Mouse (Mus musculus) liver, postnatal 0 days (tissue): ENCODE measurements around the gene Rcan1. TPM values are rescaled to one million over a fixed set of nuclear protein-coding genes. Genes with fewer than 3 reads are reported as not detected.

Source experiments
- ATAC-seq: fragments of 200-750 bp; cut with Nextera tagmentation; 2 replicates; pipeline ENCODE4 v1.8.0; 2017; ENCODE audit warnings: mild to moderate bottlenecking, moderate library complexity
- DNase-seq: peaks from one replicate; pipeline ENCODE4 v3.0.0-alpha.2; 2016
- H3K27ac ChIP-seq: fragments of 300-500 bp; sonication (generic); 2 replicates; pipeline ENCODE4 v1.5.1; 2014; ENCODE audit warnings: antibody characterized with exemption, moderate library complexity, mild to moderate bottlenecking, low read depth
- H3K27me3 ChIP-seq: fragments of 300-500 bp; sonication (generic); 2 replicates; pipeline ENCODE4 v1.6.1; 2014; ENCODE audit warnings: low read length, control low read depth, mixed read lengths; ENCODE audit not compliant: insufficient read depth
- H3K36me3 ChIP-seq: fragments of 300-500 bp; sonication (generic); replicated peaks from 2 replicates; pipeline ENCODE4 v1.6.1; 2014; ENCODE audit warnings: mild to moderate bottlenecking, control low read depth, low read length, moderate library complexity, mixed read lengths; ENCODE audit not compliant: insufficient read depth
- H3K4me1 ChIP-seq: fragments of 300-500 bp; sonication (generic); 2 replicates; pipeline ENCODE4 v1.6.1; 2014; ENCODE audit warnings: antibody characterized with exemption, mild to moderate bottlenecking, control low read depth; ENCODE audit not compliant: insufficient read depth
- H3K4me2 ChIP-seq: fragments of 300-500 bp; sonication (generic); 2 replicates; pipeline ENCODE4 v1.6.1; 2014; ENCODE audit warnings: low read depth, mild to moderate bottlenecking, low read length, moderate library complexity, mixed read lengths
- H3K4me3 ChIP-seq: fragments of 300-500 bp; sonication (generic); 2 replicates; pipeline ENCODE4 v1.5.1; 2014; ENCODE audit warnings: low read depth, low read length
- H3K9ac ChIP-seq: fragments of 300-500 bp; sonication (generic); replicated peaks from 2 replicates; pipeline ENCODE4 v1.6.1; 2014; ENCODE audit warnings: mild to moderate bottlenecking, moderate library complexity
- H3K9me3 ChIP-seq: fragments of 300-500 bp; sonication (generic); 2 replicates; pipeline ENCODE4 v1.6.1; 2016; ENCODE audit warnings: mild to moderate bottlenecking, control low read depth, low read length, mixed read lengths
- CTCF ChIP-seq: sonication (generic); IDR thresholded peaks from 2 replicates; pipeline ENCODE4 v1.5.1; 2016; ENCODE audit warnings: antibody characterized with exemption, low read depth
- EP300 ChIP-seq: IDR thresholded peaks from 2 replicates; pipeline ENCODE4 v1.6.1; 2016; ENCODE audit warnings: antibody characterized with exemption, low read depth, mild to moderate bottlenecking
- WGBS: fragments of 180-500 bp; shearing (Covaris S2); extraction: QIAGEN DNeasy Blood & Tissue Kit; methylation state at CpG from one replicate; pipeline ENCODE4 v1.1.7; 2014; ENCODE audit not compliant: insufficient replicate concordance; 5-methylcytosine and 5-hydroxymethylcytosine counted together
- polyA plus RNA-seq: library from polyadenylated mRNA; unstranded; fragments of >200 nt; fragmentation: Nextera tagmentation; extraction: Ambion mirVana; gene quantifications from 2 replicates; pipeline ENCODE4 v1.2.1, GENCODE M21; 2015

Gene Rcan1
- polyA plus RNA-seq, 1 experiment from 2014 or later, result 12.0 TPM

GRCm38 (mm10) chr16:92443644-92444113, 27.0 kb downstream of the Rcan1 start:
- Histone ChIP-seq H3K9me3 (no peaks in the 10 kb centered on the region), H3K4me3 (no peak overlapping the region), H3K27me3 (no peaks in the 10 kb centered on the region), H3K4me1 (peaks cover 11% of the 10 kb centered on the region), H3K36me3 (no peaks in the 10 kb centered on the region), H3K27ac (no peak overlapping the region), H3K4me2 (no peak overlapping the region), H3K9ac (no peak overlapping the region; the same call in 1 of the 2 replicates)
- DNase-seq (peak; percentile 40), ATAC-seq (peak; percentile 24)
- TF ChIP-seq CTCF, result peak; percentile 34
- TF ChIP-seq EP300, result no peak
- 23% methylated on average over 13 of the region's 13 CpGs for WGBS

GRCm38 (mm10) chr16:92442946-92443345, 27.7 kb downstream of the Rcan1 start:
- Histone ChIP-seq H3K27me3 (no peaks in the 10 kb centered on the region), H3K9ac (no peak overlapping the region), H3K9me3 (no peaks in the 10 kb centered on the region), H3K4me2 (no peak overlapping the region), H3K4me3 (no peak overlapping the region), H3K4me1 (peaks cover 11% of the 10 kb centered on the region), H3K27ac (no peak overlapping the region), H3K36me3 (no peaks in the 10 kb centered on the region)
- WGBS, result 81% methylated on average over 4 of the region's 4 CpGs
- no peak for ATAC-seq
- TF ChIP-seq CTCF (no peak), EP300 (no peak)
- no peak for DNase-seq

GRCm38 (mm10) chr16:92442150-92442549, 28.5 kb downstream of the Rcan1 start:
- DNase-seq (no peak), ATAC-seq (no peak)
- TF ChIP-seq CTCF (no peak), EP300 (no peak)
- no peak overlapping the region for H3K4me2 ChIP-seq
- peaks cover 11% of the 10 kb centered on the region for H3K4me1 ChIP-seq
- no peaks in the 10 kb centered on the region for H3K36me3 ChIP-seq
- 85% methylated on average over 11 of the region's 11 CpGs for WGBS
- H3K27me3 ChIP-seq, result no peaks in the 10 kb centered on the region
- no peak overlapping the region for H3K27ac ChIP-seq
- H3K9ac ChIP-seq, result no peak overlapping the region
- no peaks in the 10 kb centered on the region for H3K9me3 ChIP-seq
- no peak overlapping the region for H3K4me3 ChIP-seq

GRCm38 (mm10) chr16:92441203-92441602, 29.5 kb downstream of the Rcan1 start:
- TF ChIP-seq CTCF, result no peak
- no peak for TF ChIP-seq EP300
- Histone ChIP-seq H3K27ac (no peak overlapping the region), H3K27me3 (no peaks in the 10 kb centered on the region), H3K4me2 (no peak overlapping the region), H3K4me3 (no peak overlapping the region), H3K4me1 (peaks cover 11% of the 10 kb centered on the region), H3K9me3 (no peaks in the 10 kb centered on the region), H3K36me3 (no peaks in the 10 kb centered on the region), H3K9ac (no peak overlapping the region)
- ATAC-seq (no peak), DNase-seq (no peak)
- whole genome bisulfite sequencing, result 69% methylated on average over 3 of the region's 3 CpGs

GRCm38 (mm10) chr16:92440229-92440628, 30.4 kb downstream of the Rcan1 start:
- Histone ChIP-seq H3K27me3 (no peaks in the 10 kb centered on the region), H3K36me3 (no peaks in the 10 kb centered on the region), H3K27ac (no peak overlapping the region), H3K4me3 (no peak overlapping the region), H3K9me3 (no peaks in the 10 kb centered on the region), H3K4me2 (no peak overlapping the region), H3K9ac (no peak overlapping the region), H3K4me1 (peaks cover 11% of the 10 kb centered on the region)
- DNase-seq, result no peak
- ATAC-seq, result no peak
- TF ChIP-seq EP300 (no peak), CTCF (no peak)
- 44% methylated on average over 8 of the region's 8 CpGs for WGBS

GRCm38 (mm10) chr16:92439775-92440174, 30.9 kb downstream of the Rcan1 start:
- DNase-seq, result no peak
- peaks cover 9% of the 10 kb centered on the region for H3K4me1 ChIP-seq
- H3K9me3 ChIP-seq, result no peaks in the 10 kb centered on the region
- H3K4me2 ChIP-seq, result no peak overlapping the region
- no peaks in the 10 kb centered on the region for H3K36me3 ChIP-seq
- no peak overlapping the region for H3K9ac ChIP-seq
- no peak for ATAC-seq
- TF ChIP-seq CTCF (no peak), EP300 (no peak)
- 52% methylated on average over 2 of the region's 2 CpGs for WGBS
- H3K27me3 ChIP-seq, result no peaks in the 10 kb centered on the region
- no peak overlapping the region for H3K27ac ChIP-seq
- no peak overlapping the region for H3K4me3 ChIP-seq

- Histone ChIP-seq H3K4me3 (no peak overlapping the region), H3K36me3 (no peaks in the 10 kb centered on the region), H3K27me3 (no peaks in the 10 kb centered on the region), H3K4me2 (no peak overlapping the region), H3K4me1 (0 out of 2 replicates have a peak, but pooled peaks cover 2% of the 10 kb centered on the region), H3K9ac (no peak overlapping the region), H3K9me3 (no peaks in the 10 kb centered on the region), H3K27ac (no peak overlapping the region)
- 81% methylated on average over 18 of the region's 18 CpGs for WGBS
- DNase-seq (no peak), ATAC-seq (no peak)
- TF ChIP-seq EP300 (no peak), CTCF (no peak)
These were observed 35.2 kb downstream of the Rcan1 start for GRCm38 (mm10) chr16:92435431-92435985.
